Mouse (Mus musculus): Measurements from ENCODE around the gene Sypl2.

Gene Sypl2

GRCm38 (mm10) chr3:108231646-108232045, 5.2 kb upstream of the Sypl2 start:
- no peak for TF ChIP-seq CTCF (conservative IDR thresholded peaks at IDR 0.05; ENCODE audit: low read length)
- TF ChIP-seq NANOG (IDR thresholded peaks at IDR 0.05; ENCODE audit: borderline replicate concordance, low read length), result no peak
- no peak for TF ChIP-seq POU5F1 (IDR thresholded peaks at IDR 0.05; ENCODE audit: borderline replicate concordance, low read length)
- no peak overlapping the region for H3K4me3 ChIP-seq (replicated peaks; ENCODE audit: low read length)
- no peaks in the 10 kb centered on the region for H3K9me3 ChIP-seq (ENCODE audit: low read length)
- peaks cover 21% of the 10 kb centered on the region for H3K4me1 ChIP-seq (replicated peaks; ENCODE audit: low read depth, low read length)
- H3K27me3 ChIP-seq (ENCODE audit: insufficient read depth, low read length), result peaks cover 13% of the 10 kb centered on the region
- no peaks in the 10 kb centered on the region for H3K36me3 ChIP-seq (ENCODE audit: insufficient read depth, low read length)

GRCm38 (mm10) chr3:108227521-108227920, 1.1 kb upstream of the Sypl2 start:
- Histone ChIP-seq H3K4me3 (replicated peaks; ENCODE audit: low read length) (peak overlapping the region; percentile 78; the same call in 1 of the 2 replicates), H3K4me1 (replicated peaks; ENCODE audit: low read depth, low read length) (peaks cover 26% of the 10 kb centered on the region), H3K36me3 (ENCODE audit: insufficient read depth, low read length) (no peaks in the 10 kb centered on the region), H3K27me3 (ENCODE audit: insufficient read depth, low read length) (peaks cover 55% of the 10 kb centered on the region), H3K9me3 (ENCODE audit: low read length) (no peaks in the 10 kb centered on the region)
- TF ChIP-seq POU5F1 (IDR thresholded peaks at IDR 0.05; ENCODE audit: borderline replicate concordance, low read length) (no peak), NANOG (IDR thresholded peaks at IDR 0.05; ENCODE audit: borderline replicate concordance, low read length) (no peak), CTCF (conservative IDR thresholded peaks at IDR 0.05; ENCODE audit: low read length) (no peak)

GRCm38 (mm10) chr3:108225711-108226557, 514 bp downstream of the Sypl2 start:
- H3K4me3 ChIP-seq (replicated peaks; ENCODE audit: low read length), result peak overlapping the region; percentile 78
- no peaks in the 10 kb centered on the region for H3K36me3 ChIP-seq (ENCODE audit: insufficient read depth, low read length)
- TF ChIP-seq NANOG (IDR thresholded peaks at IDR 0.05; ENCODE audit: borderline replicate concordance, low read length), result no peak
- no peak for TF ChIP-seq CTCF (conservative IDR thresholded peaks at IDR 0.05; ENCODE audit: low read length)
- no peak for TF ChIP-seq POU5F1 (IDR thresholded peaks at IDR 0.05; ENCODE audit: borderline replicate concordance, low read length)
- H3K4me1 ChIP-seq (replicated peaks; ENCODE audit: low read depth, low read length), result peaks cover 20% of the 10 kb centered on the region
- no peaks in the 10 kb centered on the region for H3K9me3 ChIP-seq (ENCODE audit: low read length)
- peaks cover 67% of the 10 kb centered on the region for H3K27me3 ChIP-seq (ENCODE audit: insufficient read depth, low read length)

GRCm38 (mm10) chr3:108220661-108221060, 5.8 kb downstream of the Sypl2 start:
- H3K4me3 ChIP-seq (replicated peaks; ENCODE audit: low read length), result no peak overlapping the region
- no peaks in the 10 kb centered on the region for H3K36me3 ChIP-seq (ENCODE audit: insufficient read depth, low read length)
- H3K4me1 ChIP-seq (replicated peaks; ENCODE audit: low read depth, low read length), result peaks cover 5% of the 10 kb centered on the region; the same call in 1 of the 2 replicates
- peaks cover 87% of the 10 kb centered on the region for H3K27me3 ChIP-seq (ENCODE audit: insufficient read depth, low read length)
- TF ChIP-seq POU5F1 (IDR thresholded peaks at IDR 0.05; ENCODE audit: borderline replicate concordance, low read length) (no peak), CTCF (conservative IDR thresholded peaks at IDR 0.05; ENCODE audit: low read length) (no peak), NANOG (IDR thresholded peaks at IDR 0.05; ENCODE audit: borderline replicate concordance, low read length) (no peak)
- no peaks in the 10 kb centered on the region for H3K9me3 ChIP-seq (ENCODE audit: low read length)

- TF ChIP-seq CTCF (conservative IDR thresholded peaks at IDR 0.05; ENCODE audit: low read length), result no peak
- no peak for TF ChIP-seq NANOG (IDR thresholded peaks at IDR 0.05; ENCODE audit: borderline replicate concordance, low read length)
- no peak for TF ChIP-seq POU5F1 (IDR thresholded peaks at IDR 0.05; ENCODE audit: borderline replicate concordance, low read length)
Measured at GRCm38 (mm10) chr3:108214734-108215133, 11.7 kb downstream of the Sypl2 start.

GRCm38 (mm10) chr3:108212406-108212805, 14.0 kb downstream of the Sypl2 start:
- H3K4me3 ChIP-seq (replicated peaks; ENCODE audit: low read length), result no peak overlapping the region
- H3K36me3 ChIP-seq (ENCODE audit: insufficient read depth, low read length), result peaks cover 9% of the 10 kb centered on the region
- H3K27me3 ChIP-seq (ENCODE audit: insufficient read depth, low read length), result peaks cover 32% of the 10 kb centered on the region
- no peak for TF ChIP-seq NANOG (IDR thresholded peaks at IDR 0.05; ENCODE audit: borderline replicate concordance, low read length)
- no peak; the same call in 1 of the 2 replicates for TF ChIP-seq CTCF (conservative IDR thresholded peaks at IDR 0.05; ENCODE audit: low read length)
- no peak for TF ChIP-seq POU5F1 (IDR thresholded peaks at IDR 0.05; ENCODE audit: borderline replicate concordance, low read length)
- H3K4me1 ChIP-seq (replicated peaks; ENCODE audit: low read depth, low read length), result peaks cover 43% of the 10 kb centered on the region
- no peaks in the 10 kb centered on the region for H3K9me3 ChIP-seq (ENCODE audit: low read length)

More at GRCm38 (mm10) chr3:108214734-108215133, 11.7 kb downstream of the Sypl2 start:
- Histone ChIP-seq H3K36me3 (ENCODE audit: insufficient read depth, low read length) (no peaks in the 10 kb centered on the region), H3K4me3 (replicated peaks; ENCODE audit: low read length) (no peak overlapping the region), H3K4me1 (replicated peaks; ENCODE audit: low read depth, low read length) (peaks cover 22% of the 10 kb centered on the region), H3K9me3 (ENCODE audit: low read length) (no peaks in the 10 kb centered on the region), H3K27me3 (ENCODE audit: insufficient read depth, low read length) (peaks cover 52% of the 10 kb centered on the region)

GRCm38 (mm10) chr3:108211845-108212244, 14.6 kb downstream of the Sypl2 start:
- Histone ChIP-seq H3K27me3 (ENCODE audit: insufficient read depth, low read length) (peaks cover 29% of the 10 kb centered on the region), H3K4me1 (replicated peaks; ENCODE audit: low read depth, low read length) (peaks cover 48% of the 10 kb centered on the region), H3K4me3 (replicated peaks; ENCODE audit: low read length) (0 out of 2 replicates have a peak overlapping the region, but pooled peaks have one; percentile 89), H3K36me3 (ENCODE audit: insufficient read depth, low read length) (peaks cover 15% of the 10 kb centered on the region), H3K9me3 (ENCODE audit: low read length) (no peaks in the 10 kb centered on the region)
- no peak for TF ChIP-seq POU5F1 (IDR thresholded peaks at IDR 0.05; ENCODE audit: borderline replicate concordance, low read length)
- no peak for TF ChIP-seq CTCF (conservative IDR thresholded peaks at IDR 0.05; ENCODE audit: low read length)
- TF ChIP-seq NANOG (IDR thresholded peaks at IDR 0.05; ENCODE audit: borderline replicate concordance, low read length), result no peak

GRCm38 (mm10) chr3:108210771-108211139, 15.7 kb downstream of the Sypl2 start, which contains the start of gene Atxn7l2:
Gene Atxn7l2, minus strand, starts transcription at chr3:108210934.
- peak within 1 kb of the TSS; percentile 89 for H3K4me3 ChIP-seq (replicated peaks; ENCODE audit: low read length)
- peaks cover 20% of the 10 kb centered on the region for H3K27me3 ChIP-seq (ENCODE audit: insufficient read depth, low read length)
- TF ChIP-seq NANOG (IDR thresholded peaks at IDR 0.05; ENCODE audit: borderline replicate concordance, low read length), result no peak
- TF ChIP-seq CTCF (conservative IDR thresholded peaks at IDR 0.05; ENCODE audit: low read length), result no peak
- no peak for TF ChIP-seq POU5F1 (IDR thresholded peaks at IDR 0.05; ENCODE audit: borderline replicate concordance, low read length)
- peaks cover 25% of the 10 kb centered on the region for H3K36me3 ChIP-seq (ENCODE audit: insufficient read depth, low read length)
- H3K4me1 ChIP-seq (replicated peaks; ENCODE audit: low read depth, low read length), result peaks cover 59% of the 10 kb centered on the region
- no peaks in the 10 kb centered on the region for H3K9me3 ChIP-seq (ENCODE audit: low read length)

All from E14TG2a.4 (cell line).